Mouse (Mus musculus): ENCODE measurements around the gene Olfr1097. TPM values are rescaled to one million over a fixed set of nuclear protein-coding genes. Genes with fewer than 3 reads are reported as not detected.

Gene Olfr1097
- polyA plus RNA-seq (2011; ENCODE audit: insufficient read length, low read depth, missing spikeins), result not detected in 2 replicates

GRCm38 (mm10) chr2:86892116-86892515, at the start of gene Olfr1097:
TSS of gene Olfr1097 (minus strand) at chr2:86892216.
- Histone ChIP-seq H3K27ac (ENCODE audit: insufficient read depth, low read length) (no peak within 1 kb of the TSS), H3K4me3 (ENCODE audit: insufficient read depth, low read length) (no peak within 1 kb of the TSS), H3K4me1 (ENCODE audit: control insufficient read depth, insufficient read depth, low read length) (no peaks in the 10 kb centered on the region)
- TF ChIP-seq POLR2A (IDR thresholded peaks at IDR 0.05; ENCODE audit: low read depth, low read length), result no peak
- no peak for TF ChIP-seq CTCF (IDR thresholded peaks at IDR 0.05; ENCODE audit: borderline replicate concordance, insufficient read depth, low read length)

GRCm38 (mm10) chr2:86926557-86926956, 34.5 kb upstream of the Olfr1097 start:
- Histone ChIP-seq H3K4me1 (ENCODE audit: control insufficient read depth, insufficient read depth, low read length) (no peaks in the 10 kb centered on the region), H3K27ac (ENCODE audit: insufficient read depth, low read length) (no peak overlapping the region)

GRCm38 (mm10) chr2:86924445-86924844, 32.4 kb upstream of the Olfr1097 start, which contains the start of gene Olfr1098:
TSS of gene Olfr1098 (minus strand) at chr2:86924545.
- Histone ChIP-seq H3K27ac (ENCODE audit: insufficient read depth, low read length) (no peak within 1 kb of the TSS), H3K4me1 (ENCODE audit: control insufficient read depth, insufficient read depth, low read length) (no peaks in the 10 kb centered on the region), H3K4me3 (ENCODE audit: insufficient read depth, low read length) (no peak within 1 kb of the TSS)
- TF ChIP-seq POLR2A (IDR thresholded peaks at IDR 0.05; ENCODE audit: low read depth, low read length) (no peak), CTCF (IDR thresholded peaks at IDR 0.05; ENCODE audit: borderline replicate concordance, insufficient read depth, low read length) (no peak)

More at GRCm38 (mm10) chr2:86926557-86926956, 34.5 kb upstream of the Olfr1097 start:
- no peak overlapping the region for H3K4me3 ChIP-seq (ENCODE audit: insufficient read depth, low read length)
- no peak for TF ChIP-seq POLR2A (IDR thresholded peaks at IDR 0.05; ENCODE audit: low read depth, low read length)
- TF ChIP-seq CTCF (IDR thresholded peaks at IDR 0.05; ENCODE audit: borderline replicate concordance, insufficient read depth, low read length), result no peak

GRCm38 (mm10) chr2:86905647-86906046, 13.6 kb upstream of the Olfr1097 start:
- no peak overlapping the region for H3K4me3 ChIP-seq (ENCODE audit: insufficient read depth, low read length)
- H3K4me1 ChIP-seq (ENCODE audit: control insufficient read depth, insufficient read depth, low read length), result no peaks in the 10 kb centered on the region
- H3K27ac ChIP-seq (ENCODE audit: insufficient read depth, low read length), result no peak overlapping the region
- no peak for TF ChIP-seq CTCF (IDR thresholded peaks at IDR 0.05; ENCODE audit: borderline replicate concordance, insufficient read depth, low read length)
- TF ChIP-seq POLR2A (IDR thresholded peaks at IDR 0.05; ENCODE audit: low read depth, low read length), result no peak

- Histone ChIP-seq H3K4me1 (ENCODE audit: control insufficient read depth, insufficient read depth, low read length) (no peaks in the 10 kb centered on the region), H3K27ac (ENCODE audit: insufficient read depth, low read length) (no peak within 1 kb of the TSS), H3K4me3 (ENCODE audit: insufficient read depth, low read length) (no peak within 1 kb of the TSS)
- TF ChIP-seq CTCF (IDR thresholded peaks at IDR 0.05; ENCODE audit: borderline replicate concordance, insufficient read depth, low read length) (no peak), POLR2A (IDR thresholded peaks at IDR 0.05; ENCODE audit: low read depth, low read length) (no peak)
Observed at GRCm38 (mm10) chr2:86874702-86875101, 17.3 kb downstream of the Olfr1097 start, which contains the start of gene Gm13723. TSS of gene Gm13723 (minus strand) at chr2:86874802.

GRCm38 (mm10) chr2:86851596-86851995, 40.4 kb downstream of the Olfr1097 start, which contains the start of gene Olfr1095:
TSS of gene Olfr1095 (minus strand) at chr2:86851696.
- no peak within 1 kb of the TSS for H3K27ac ChIP-seq (ENCODE audit: insufficient read depth, low read length)

More at GRCm38 (mm10) chr2:86851596-86851995, 40.4 kb downstream of the Olfr1097 start, which contains the start of gene Olfr1095:
- Histone ChIP-seq H3K4me1 (ENCODE audit: control insufficient read depth, insufficient read depth, low read length) (no peaks in the 10 kb centered on the region), H3K4me3 (ENCODE audit: insufficient read depth, low read length) (no peak within 1 kb of the TSS)
- TF ChIP-seq POLR2A (IDR thresholded peaks at IDR 0.05; ENCODE audit: low read depth, low read length) (no peak), CTCF (IDR thresholded peaks at IDR 0.05; ENCODE audit: borderline replicate concordance, insufficient read depth, low read length) (no peak)

Other genes starting within 250 kb of the Olfr1097 start
- gene Olfr1085, start 230.2 kb downstream of the Olfr1097 start, polyA plus RNA-seq (2011; ENCODE audit: insufficient read length, low read depth, missing spikeins), result not detected in 2 replicates
- not detected in 2 replicates for gene Olfr1086, start 212.1 kb downstream of the Olfr1097 start, polyA plus RNA-seq (2011; ENCODE audit: insufficient read length, low read depth, missing spikeins)
- gene Olfr1087, start 193.8 kb downstream of the Olfr1097 start, polyA plus RNA-seq (2011; ENCODE audit: insufficient read length, low read depth, missing spikeins), result not detected in 2 replicates
- gene Olfr1089, start 158.5 kb downstream of the Olfr1097 start, polyA plus RNA-seq (2011; ENCODE audit: insufficient read length, low read depth, missing spikeins), result not detected in 2 replicates
- gene Olfr1090, start 133.2 kb downstream of the Olfr1097 start, polyA plus RNA-seq (2011; ENCODE audit: insufficient read length, low read depth, missing spikeins), result not detected in 2 replicates
- not detected in 2 replicates for gene Olfr1093, start 109.7 kb downstream of the Olfr1097 start, polyA plus RNA-seq (2011; ENCODE audit: insufficient read length, low read depth, missing spikeins)
- gene Olfr141, start 82.2 kb downstream of the Olfr1097 start, polyA plus RNA-seq (2011; ENCODE audit: insufficient read length, low read depth, missing spikeins), result not detected in 2 replicates
- gene Olfr1094, start 67.6 kb downstream of the Olfr1097 start, polyA plus RNA-seq (2011; ENCODE audit: insufficient read length, low read depth, missing spikeins), result not detected in 2 replicates
- gene Olfr1095, start 40.5 kb downstream of the Olfr1097 start, polyA plus RNA-seq (2011; ENCODE audit: insufficient read length, low read depth, missing spikeins), result not detected in 2 replicates
- gene Gm13723, start 17.4 kb downstream of the Olfr1097 start, polyA plus RNA-seq (2011; ENCODE audit: insufficient read length, low read depth, missing spikeins), result not detected in 2 replicates
- not detected in 2 replicates for gene Olfr1098, start 32.3 kb upstream of the Olfr1097 start, polyA plus RNA-seq (2011; ENCODE audit: insufficient read length, low read depth, missing spikeins)
- not detected in 2 replicates for gene Olfr1099, start 68.5 kb upstream of the Olfr1097 start, polyA plus RNA-seq (2011; ENCODE audit: insufficient read length, low read depth, missing spikeins)
- gene Olfr1100, start 87.7 kb upstream of the Olfr1097 start, polyA plus RNA-seq (2011; ENCODE audit: insufficient read length, low read depth, missing spikeins), result not detected in 2 replicates
- not detected in 2 replicates for gene Olfr1101, start 99.0 kb upstream of the Olfr1097 start, polyA plus RNA-seq (2011; ENCODE audit: insufficient read length, low read depth, missing spikeins)
- not detected in 2 replicates for gene Olfr1102, start 106.2 kb upstream of the Olfr1097 start, polyA plus RNA-seq (2011; ENCODE audit: insufficient read length, low read depth, missing spikeins)
- gene Olfr1104, start 134.9 kb upstream of the Olfr1097 start, polyA plus RNA-seq (2011; ENCODE audit: insufficient read length, low read depth, missing spikeins), result not detected in 2 replicates
- gene Olfr1105, start 144.3 kb upstream of the Olfr1097 start, polyA plus RNA-seq (2011; ENCODE audit: insufficient read length, low read depth, missing spikeins), result not detected in 2 replicates
- gene Olfr1106, start 160.1 kb upstream of the Olfr1097 start, polyA plus RNA-seq (2011; ENCODE audit: insufficient read length, low read depth, missing spikeins), result not detected in 2 replicates
- gene Olfr1107, start 183.6 kb upstream of the Olfr1097 start, polyA plus RNA-seq (2011; ENCODE audit: insufficient read length, low read depth, missing spikeins), result not detected in 2 replicates
- not detected in 2 replicates for gene Olfr1109, start 203.8 kb upstream of the Olfr1097 start, polyA plus RNA-seq (2011; ENCODE audit: insufficient read length, low read depth, missing spikeins)
- not detected in 2 replicates for gene Olfr259, start 222.4 kb upstream of the Olfr1097 start, polyA plus RNA-seq (2011; ENCODE audit: insufficient read length, low read depth, missing spikeins)
- gene Olfr1110, start 248.1 kb upstream of the Olfr1097 start, polyA plus RNA-seq (2011; ENCODE audit: insufficient read length, low read depth, missing spikeins), result not detected in 2 replicates

All from embryonic fibroblast, embryonic 13.5 days (primary cell).